Mouse (Mus musculus): Measurements from ENCODE around the gene Fam43b. TPM values are rescaled to one million over a fixed set of nuclear protein-coding genes. Genes with fewer than 3 reads are reported as not detected.

The Fam43b gene
- polyA plus RNA-seq, 1 experiment from 2014 or later = not detected

- Histone ChIP-seq H3K4me3 (ENCODE audit: control insufficient read depth in 1 of 2, insufficient read depth in 1 of 2, low read depth in 1 of 2, low read length in 2 of 2) (no peak overlapping the region), H3K9ac (ENCODE audit: low read length) (no peak overlapping the region), H3K27me3 (ENCODE audit: control insufficient read depth, insufficient read depth, low read length) (peaks cover 75% of the 10 kb centered on the region), H3K36me3 (ENCODE audit: control insufficient read depth, insufficient read depth, low read length) (no peaks in the 10 kb centered on the region), H3K4me2 (ENCODE audit: low read length) (no peak overlapping the region), H3K27ac (replicated peaks in 1 of 2; ENCODE audit: control insufficient read depth in 1 of 2, insufficient read depth in 1 of 2, low read depth in 2 of 2, low read length in 2 of 2) (no peak overlapping the region), H3K4me1 (ENCODE audit: control insufficient read depth in 2 of 2, insufficient read depth in 2 of 2, low read length in 2 of 2) (peaks cover 0 to 23% of the 10 kb centered on the region in 2 experiments; a peak in 3 of 4 replicates), H3K9me3 (ENCODE audit: control insufficient read depth, low read length) (no peaks in the 10 kb centered on the region)
- no peak for ATAC-seq (ENCODE audit: insufficient number of reproducible peaks, insufficient read depth, low FRiP score, low read depth)
- WGBS = 55% methylated on average over 7 of the region's 7 CpGs
Measured at GRCm38 (mm10) chr4:138393703-138394102, 2.6 kb downstream of the Fam43b start.

GRCm38 (mm10) chr4:138383789-138384188 lies 12.5 kb downstream of the Fam43b start:
- no peak for ATAC-seq (ENCODE audit: insufficient number of reproducible peaks, insufficient read depth, low FRiP score, low read depth)
- Histone ChIP-seq H3K9me3 (ENCODE audit: control insufficient read depth, low read length) (no peaks in the 10 kb centered on the region), H3K9ac (ENCODE audit: low read length) (no peak overlapping the region), H3K27me3 (ENCODE audit: control insufficient read depth, insufficient read depth, low read length) (peaks cover 4% of the 10 kb centered on the region; the same call in 1 of the 2 replicates), H3K4me3 (ENCODE audit: control insufficient read depth in 1 of 2, insufficient read depth in 1 of 2, low read depth in 1 of 2, low read length in 2 of 2) (no peak overlapping the region), H3K27ac (replicated peaks in 1 of 2; ENCODE audit: control insufficient read depth in 1 of 2, insufficient read depth in 1 of 2, low read depth in 2 of 2, low read length in 2 of 2) (no peak overlapping the region), H3K36me3 (ENCODE audit: control insufficient read depth, insufficient read depth, low read length) (no peaks in the 10 kb centered on the region), H3K4me1 (ENCODE audit: control insufficient read depth in 2 of 2, insufficient read depth in 2 of 2, low read length in 2 of 2) (no peaks in the 10 kb centered on the region), H3K4me2 (ENCODE audit: low read length) (no peak overlapping the region)
- 45% methylated on average over 4 of the region's 4 CpGs for WGBS

GRCm38 (mm10) chr4:138382462-138382861 lies 13.9 kb downstream of the Fam43b start:
- Histone ChIP-seq H3K9me3 (ENCODE audit: control insufficient read depth, low read length) (no peaks in the 10 kb centered on the region), H3K4me3 (ENCODE audit: control insufficient read depth in 1 of 2, insufficient read depth in 1 of 2, low read depth in 1 of 2, low read length in 2 of 2) (no peak overlapping the region), H3K4me1 (ENCODE audit: control insufficient read depth in 2 of 2, insufficient read depth in 2 of 2, low read length in 2 of 2) (no peaks in the 10 kb centered on the region), H3K27me3 (ENCODE audit: control insufficient read depth, insufficient read depth, low read length) (peaks cover 4% of the 10 kb centered on the region; the same call in 1 of the 2 replicates), H3K36me3 (ENCODE audit: control insufficient read depth, insufficient read depth, low read length) (no peaks in the 10 kb centered on the region), H3K27ac (replicated peaks in 1 of 2; ENCODE audit: control insufficient read depth in 1 of 2, insufficient read depth in 1 of 2, low read depth in 2 of 2, low read length in 2 of 2) (no peak overlapping the region), H3K4me2 (ENCODE audit: low read length) (no peak overlapping the region), H3K9ac (ENCODE audit: low read length) (no peak overlapping the region)
- WGBS = 67% methylated on average over 6 of the region's 6 CpGs
- no peak for ATAC-seq (ENCODE audit: insufficient number of reproducible peaks, insufficient read depth, low FRiP score, low read depth)

GRCm38 (mm10) chr4:138380132-138380689 lies 16.1 kb downstream of the Fam43b start:
- WGBS = 59% methylated on average over 10 of the region's 10 CpGs
- no peak for ATAC-seq (ENCODE audit: insufficient number of reproducible peaks, insufficient read depth, low FRiP score, low read depth)

GRCm38 (mm10) chr4:138379091-138379840 lies 17.1 kb downstream of the Fam43b start:
- H3K9me3 ChIP-seq (ENCODE audit: control insufficient read depth, low read length) = no peaks in the 10 kb centered on the region
- no peak overlapping the region for H3K27ac ChIP-seq (replicated peaks in 1 of 2; ENCODE audit: control insufficient read depth in 1 of 2, insufficient read depth in 1 of 2, low read depth in 2 of 2, low read length in 2 of 2)
- no peaks in the 10 kb centered on the region for H3K4me1 ChIP-seq (ENCODE audit: control insufficient read depth in 2 of 2, insufficient read depth in 2 of 2, low read length in 2 of 2)
- no peak overlapping the region for H3K9ac ChIP-seq (ENCODE audit: low read length)
- H3K27me3 ChIP-seq (ENCODE audit: control insufficient read depth, insufficient read depth, low read length) = peaks cover 4% of the 10 kb centered on the region; the same call in 1 of the 2 replicates
- no peak overlapping the region for H3K4me3 ChIP-seq (ENCODE audit: control insufficient read depth in 1 of 2, insufficient read depth in 1 of 2, low read depth in 1 of 2, low read length in 2 of 2)
- 62% methylated on average over 14 of the region's 14 CpGs for WGBS
- no peak overlapping the region for H3K4me2 ChIP-seq (ENCODE audit: low read length)
- no peak for ATAC-seq (ENCODE audit: insufficient number of reproducible peaks, insufficient read depth, low FRiP score, low read depth)
- no peaks in the 10 kb centered on the region for H3K36me3 ChIP-seq (ENCODE audit: control insufficient read depth, insufficient read depth, low read length)

More at GRCm38 (mm10) chr4:138380132-138380689, 16.1 kb downstream of the Fam43b start:
- no peak overlapping the region for H3K4me2 ChIP-seq (ENCODE audit: low read length)
- no peaks in the 10 kb centered on the region for H3K36me3 ChIP-seq (ENCODE audit: control insufficient read depth, insufficient read depth, low read length)
- no peaks in the 10 kb centered on the region for H3K9me3 ChIP-seq (ENCODE audit: control insufficient read depth, low read length)
- no peak overlapping the region for H3K27ac ChIP-seq (replicated peaks in 1 of 2; ENCODE audit: control insufficient read depth in 1 of 2, insufficient read depth in 1 of 2, low read depth in 2 of 2, low read length in 2 of 2)
- peaks cover 4% of the 10 kb centered on the region; the same call in 1 of the 2 replicates for H3K27me3 ChIP-seq (ENCODE audit: control insufficient read depth, insufficient read depth, low read length)
- no peak overlapping the region for H3K4me3 ChIP-seq (ENCODE audit: control insufficient read depth in 1 of 2, insufficient read depth in 1 of 2, low read depth in 1 of 2, low read length in 2 of 2)
- no peaks in the 10 kb centered on the region for H3K4me1 ChIP-seq (ENCODE audit: control insufficient read depth in 2 of 2, insufficient read depth in 2 of 2, low read length in 2 of 2)
- H3K9ac ChIP-seq (ENCODE audit: low read length) = no peak overlapping the region

GRCm38 (mm10) chr4:138377526-138377925 lies 18.8 kb downstream of the Fam43b start:
- Histone ChIP-seq H3K27ac (replicated peaks in 1 of 2; ENCODE audit: control insufficient read depth in 1 of 2, insufficient read depth in 1 of 2, low read depth in 2 of 2, low read length in 2 of 2) (no peak overlapping the region), H3K4me1 (ENCODE audit: control insufficient read depth in 2 of 2, insufficient read depth in 2 of 2, low read length in 2 of 2) (no peaks in the 10 kb centered on the region), H3K27me3 (ENCODE audit: control insufficient read depth, insufficient read depth, low read length) (peaks cover 4% of the 10 kb centered on the region; the same call in 1 of the 2 replicates), H3K9me3 (ENCODE audit: control insufficient read depth, low read length) (no peaks in the 10 kb centered on the region), H3K4me3 (ENCODE audit: control insufficient read depth in 1 of 2, insufficient read depth in 1 of 2, low read depth in 1 of 2, low read length in 2 of 2) (no peak overlapping the region), H3K4me2 (ENCODE audit: low read length) (no peak overlapping the region), H3K36me3 (ENCODE audit: control insufficient read depth, insufficient read depth, low read length) (no peaks in the 10 kb centered on the region), H3K9ac (ENCODE audit: low read length) (no peak overlapping the region)
- WGBS = 52% methylated on average over 6 of the region's 6 CpGs
- no peak for ATAC-seq (ENCODE audit: insufficient number of reproducible peaks, insufficient read depth, low FRiP score, low read depth)

GRCm38 (mm10) chr4:138375117-138375516 lies 21.2 kb downstream of the Fam43b start:
- Histone ChIP-seq H3K27me3 (ENCODE audit: control insufficient read depth, insufficient read depth, low read length) (peaks cover under 1% of the 10 kb centered on the region; the same call in 1 of the 2 replicates), H3K4me3 (ENCODE audit: control insufficient read depth in 1 of 2, insufficient read depth in 1 of 2, low read depth in 1 of 2, low read length in 2 of 2) (no peak overlapping the region), H3K4me2 (ENCODE audit: low read length) (no peak overlapping the region), H3K4me1 (ENCODE audit: control insufficient read depth in 2 of 2, insufficient read depth in 2 of 2, low read length in 2 of 2) (no peaks in the 10 kb centered on the region), H3K27ac (replicated peaks in 1 of 2; ENCODE audit: control insufficient read depth in 1 of 2, insufficient read depth in 1 of 2, low read depth in 2 of 2, low read length in 2 of 2) (no peak overlapping the region), H3K9me3 (ENCODE audit: control insufficient read depth, low read length) (no peaks in the 10 kb centered on the region), H3K36me3 (ENCODE audit: control insufficient read depth, insufficient read depth, low read length) (no peaks in the 10 kb centered on the region), H3K9ac (ENCODE audit: low read length) (no peak overlapping the region)
- ATAC-seq (ENCODE audit: insufficient number of reproducible peaks, insufficient read depth, low FRiP score, low read depth) = no peak
- 83% methylated on average over 3 of the region's 3 CpGs for WGBS

Measured in heart, embryonic 14.5 days (tissue).